Mouse (Mus musculus): Measurements from ENCODE around the gene Olfr469.
"Not testable (repeated sequence)": the region's sequence is repeated elsewhere in the genome, so short reads cannot be mapped to it uniquely, and the experiment has no call there.

Olfr469 gene

DNA sequence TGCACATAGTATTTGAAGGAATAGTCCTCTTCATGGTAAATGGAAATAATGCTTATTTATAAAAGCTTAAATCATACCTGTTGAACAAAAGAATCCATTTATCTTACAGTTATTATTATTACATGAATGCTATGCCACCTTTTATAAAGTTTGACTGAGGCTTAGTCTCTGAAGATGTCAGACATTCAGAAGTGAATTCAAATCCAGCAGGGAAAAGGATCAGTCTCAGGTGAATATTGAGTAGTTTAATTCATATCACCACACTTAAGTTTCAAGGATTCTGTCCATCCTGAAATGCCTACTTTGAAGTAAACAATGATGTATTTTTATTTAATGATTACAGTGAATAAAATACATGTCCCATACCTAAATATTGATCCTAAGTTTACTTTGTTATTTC lies at the start of gene Olfr469:
Gene Olfr469 (minus strand): TSS at position 101 of the 400 bp plus-strand sequence.
- in situ Hi-C loops (cut with MboI, MseI) = not testable (repeated sequence)

DNA sequence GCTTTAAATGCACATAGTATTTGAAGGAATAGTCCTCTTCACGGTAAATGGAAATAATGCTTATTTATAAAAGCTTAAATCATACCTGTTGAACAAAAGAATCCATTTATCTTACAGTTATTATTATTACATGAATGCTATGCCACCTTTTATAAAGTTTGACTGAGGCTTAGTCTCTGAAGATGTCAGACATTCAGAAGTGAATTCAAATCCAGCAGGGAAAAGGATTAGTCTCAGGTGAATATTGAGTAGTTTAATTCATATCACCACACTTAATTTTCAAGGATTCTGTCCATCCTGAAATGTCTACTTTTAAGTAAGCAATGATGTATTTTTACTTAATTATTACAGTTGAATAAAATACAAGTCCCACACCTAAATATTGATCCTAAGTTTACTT lies 22.0 kb upstream of the Olfr469 start, which contains the start of gene Olfr470:
Gene Olfr470 (minus strand): TSS at position 101 of the 400 bp plus-strand sequence.
- in situ Hi-C loops (cut with MboI, MseI) = not testable (repeated sequence)

DNA sequence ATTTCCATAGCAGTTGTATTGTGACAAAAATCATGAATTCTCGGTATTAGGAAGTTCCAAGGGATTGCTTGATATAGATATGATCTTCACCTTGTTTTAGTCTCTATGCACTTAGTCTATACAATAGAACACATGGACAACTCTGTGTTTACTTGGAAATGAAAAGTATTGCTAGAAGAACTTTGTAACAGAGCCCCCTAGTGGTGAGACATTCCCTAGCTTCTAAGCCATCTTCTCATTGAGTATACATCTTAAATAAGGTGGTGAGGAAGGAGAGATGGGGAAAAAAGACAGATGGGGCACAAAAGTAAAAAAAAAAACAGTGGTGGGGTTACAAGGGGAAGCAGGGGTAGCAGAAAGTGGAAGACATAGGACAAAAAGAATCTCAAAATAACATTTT lies 16.4 kb upstream of the Olfr469 start:
- in situ Hi-C loops (cut with MboI, MseI) = no loop called here

DNA sequence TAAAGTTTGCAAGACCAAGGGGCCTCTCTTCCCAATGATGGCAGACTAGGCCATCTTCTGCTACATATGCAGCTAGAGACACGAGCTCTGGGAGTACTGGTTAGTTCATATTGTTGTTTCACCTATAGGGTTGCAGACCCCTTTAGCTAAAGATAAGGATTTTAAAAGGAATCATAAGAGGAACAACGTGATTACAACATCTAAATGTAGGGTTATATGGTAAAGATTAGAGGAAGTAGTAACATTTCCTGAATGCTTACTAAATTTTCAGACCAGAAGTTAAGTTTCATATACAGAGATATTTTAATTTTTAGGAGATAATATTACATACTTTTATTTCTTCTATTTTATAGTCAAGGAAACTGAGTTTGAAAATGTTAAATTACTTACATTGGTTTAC lies 1.5 kb downstream of the Olfr469 start:
- in situ Hi-C loops (cut with MboI, MseI) = not testable (repeated sequence)

DNA sequence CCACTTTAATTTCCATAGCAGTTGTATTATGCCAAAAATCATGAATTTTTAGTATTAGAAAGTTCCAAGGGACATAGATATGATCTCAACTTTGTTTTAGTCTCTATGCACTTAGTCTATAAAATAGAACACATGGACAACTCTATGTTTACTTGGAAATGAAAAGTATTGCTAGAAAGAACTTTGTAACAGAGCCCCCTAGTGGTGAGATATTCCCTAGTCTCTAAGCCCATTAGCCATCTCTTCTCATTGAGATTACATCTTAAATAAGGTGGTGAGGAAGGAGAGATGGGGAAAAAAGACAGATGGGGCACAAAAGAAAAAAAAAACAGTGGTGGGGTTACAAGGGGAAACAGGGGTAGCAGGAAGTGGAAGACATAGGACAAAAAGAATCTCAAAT lies 5.9 kb downstream of the Olfr469 start:
- in situ Hi-C loops (cut with MboI, MseI) = no loop called here

DNA sequence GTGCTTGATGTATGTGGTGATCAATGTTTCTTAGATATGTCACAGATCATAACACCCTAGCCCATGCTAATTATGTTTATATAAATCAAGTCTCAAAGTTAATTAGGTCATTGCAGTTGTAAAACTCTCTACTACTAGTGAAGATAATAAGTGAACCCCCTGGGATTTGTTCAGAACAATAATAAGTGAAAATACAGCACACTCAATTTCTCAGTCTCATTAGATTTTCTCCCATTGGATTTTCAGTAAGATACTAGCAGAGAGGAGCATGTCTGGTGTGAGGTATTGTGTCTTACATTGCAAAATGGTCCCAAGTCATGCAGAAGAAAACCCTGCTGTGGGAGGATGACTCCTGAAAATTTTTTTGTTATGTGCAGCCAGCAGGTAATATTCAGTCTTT lies 13.4 kb downstream of the Olfr469 start, which contains the start of gene Olfr467:
Gene Olfr467 (plus strand): TSS at position 301 of the 400 bp plus-strand sequence.
- in situ Hi-C loops (cut with MboI, MseI) = no loop called here

DNA sequence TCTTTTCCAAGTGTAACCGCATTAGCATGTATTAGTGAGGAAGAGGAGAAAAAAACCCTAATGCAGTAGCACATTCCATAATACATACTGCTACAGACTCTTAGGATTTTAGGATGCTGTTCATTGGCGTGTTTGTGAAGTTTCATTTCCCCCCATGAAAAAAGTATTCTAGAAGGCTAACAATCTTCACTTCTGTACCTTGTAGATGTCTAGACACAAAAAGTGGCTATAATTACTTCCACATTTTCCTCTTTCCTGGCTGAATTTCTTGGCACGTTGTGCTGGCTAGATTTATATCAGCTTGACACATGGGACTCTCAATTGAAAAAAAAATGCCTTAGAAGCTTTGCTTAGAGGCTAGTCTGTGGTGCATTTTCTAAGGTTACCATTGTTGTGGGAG lies 23.2 kb downstream of the Olfr469 start:
- in situ Hi-C loops (cut with MboI, MseI) = no loop called here

DNA sequence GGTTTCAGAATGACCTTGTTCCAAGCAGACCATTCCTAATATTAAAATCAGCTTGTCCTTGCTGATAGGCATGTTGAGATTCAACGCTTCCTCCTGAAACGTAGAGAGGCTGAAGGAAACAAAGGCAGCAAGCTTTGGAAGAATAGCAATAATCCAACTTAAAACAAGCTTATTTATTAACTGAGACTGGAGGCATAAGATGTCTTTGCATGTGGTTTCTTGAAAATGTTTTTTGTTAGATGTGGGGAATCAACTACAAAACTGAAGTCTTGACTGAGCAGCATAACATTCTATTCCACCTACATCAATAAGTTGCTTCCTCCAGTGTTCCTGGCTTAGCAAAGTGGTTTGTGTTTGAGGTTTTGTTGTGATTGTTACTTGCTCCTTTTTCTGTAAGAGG lies 24.2 kb downstream of the Olfr469 start, which contains the start of gene Ovch2:
Gene Ovch2 (minus strand): TSS at position 101 of the 400 bp plus-strand sequence.
- in situ Hi-C loops (cut with MboI, MseI) = no loop called here

DNA sequence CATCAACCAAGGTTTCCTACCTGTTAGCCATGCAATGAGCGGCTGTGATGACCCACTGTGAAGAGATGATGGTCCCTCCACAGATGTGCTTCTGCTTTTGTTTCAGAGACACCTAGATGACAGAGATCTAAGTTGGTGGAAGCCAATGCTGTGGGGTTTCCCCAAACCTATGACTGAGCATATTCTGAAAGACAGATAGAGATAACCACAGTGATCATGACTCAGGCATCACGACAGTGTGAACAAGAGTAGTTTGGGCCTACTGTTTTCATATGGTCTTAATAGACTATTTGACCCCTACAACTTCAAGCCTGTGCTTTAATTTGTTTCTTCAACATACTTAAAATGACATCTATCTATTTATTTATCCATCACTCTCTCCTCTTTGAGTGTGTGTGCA lies 28.8 kb downstream of the Olfr469 start:
- in situ Hi-C loops (cut with MboI, MseI) = no loop called here

DNA sequence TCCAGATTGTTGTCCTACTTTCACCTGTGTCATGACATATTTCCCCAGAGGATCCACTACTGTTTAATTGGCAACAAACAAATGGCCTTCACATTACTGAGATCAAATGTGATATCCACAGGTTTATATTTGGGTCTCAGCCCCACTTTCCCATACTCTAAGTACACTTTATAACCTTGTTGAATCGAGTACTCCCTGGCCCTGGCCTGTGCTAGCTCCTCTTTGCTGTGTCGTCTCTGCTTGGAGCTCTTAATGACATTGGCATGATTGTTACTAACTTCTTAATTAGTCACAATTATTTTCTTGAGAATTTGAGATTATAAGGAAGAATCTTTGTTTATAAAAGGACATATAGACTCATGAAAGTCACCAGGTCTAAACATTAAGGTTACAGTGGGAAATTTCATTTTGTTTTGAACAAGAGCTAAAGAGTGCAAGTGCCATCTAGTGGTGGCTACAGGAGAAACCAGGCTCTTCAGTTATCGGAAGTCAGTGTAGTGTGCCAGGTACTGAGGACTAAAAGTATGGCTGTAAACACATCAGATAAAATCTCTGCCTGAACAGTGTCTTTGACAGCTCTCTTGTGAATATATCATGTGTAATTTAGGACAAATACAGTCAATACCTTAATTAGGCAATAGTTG lies 37.2 kb downstream of the Olfr469 start:
- in situ Hi-C loops (cut with MboI, MseI) = no loop called here

DNA sequence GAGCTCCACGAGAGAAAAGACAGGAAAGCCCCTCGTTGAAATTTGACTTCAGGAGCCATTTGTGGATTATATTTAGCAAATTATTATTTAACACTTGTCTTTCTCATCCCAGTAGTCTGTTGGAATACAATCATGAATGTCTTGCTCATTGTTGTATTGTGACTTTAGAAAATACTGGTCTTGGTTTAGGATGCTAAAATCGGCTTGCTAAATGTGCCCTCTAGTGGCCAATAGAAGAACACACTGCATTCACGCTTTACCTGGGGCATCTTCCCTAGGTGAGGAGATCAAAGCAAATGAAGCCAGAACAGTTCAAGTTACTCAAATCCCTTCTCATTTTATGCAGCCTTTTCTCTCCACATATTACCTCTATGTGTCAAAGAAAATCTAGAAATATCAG lies 45.7 kb downstream of the Olfr469 start:
- in situ Hi-C loops (cut with MboI, MseI) = no loop called here

DNA sequence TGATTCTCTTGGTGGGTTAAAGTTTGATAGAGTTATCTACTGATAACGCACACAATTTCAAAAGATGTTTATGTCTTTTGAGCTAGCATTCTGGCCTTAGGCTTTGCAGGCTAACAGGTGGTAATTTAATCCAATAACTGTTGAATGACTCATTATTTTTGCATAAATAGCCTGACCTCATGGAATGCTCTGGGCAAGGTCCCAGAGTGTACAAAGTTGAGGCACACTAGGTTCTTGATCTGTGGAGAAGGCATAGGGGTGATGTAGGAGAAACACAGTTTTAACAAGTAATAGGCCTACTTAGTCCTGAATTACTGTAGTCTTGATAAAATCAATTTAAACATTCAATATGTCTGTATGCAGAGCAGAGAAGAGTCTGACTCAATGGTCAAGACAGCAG lies 47.1 kb downstream of the Olfr469 start:
- in situ Hi-C loops (cut with MboI, MseI) = no loop called here

DNA sequence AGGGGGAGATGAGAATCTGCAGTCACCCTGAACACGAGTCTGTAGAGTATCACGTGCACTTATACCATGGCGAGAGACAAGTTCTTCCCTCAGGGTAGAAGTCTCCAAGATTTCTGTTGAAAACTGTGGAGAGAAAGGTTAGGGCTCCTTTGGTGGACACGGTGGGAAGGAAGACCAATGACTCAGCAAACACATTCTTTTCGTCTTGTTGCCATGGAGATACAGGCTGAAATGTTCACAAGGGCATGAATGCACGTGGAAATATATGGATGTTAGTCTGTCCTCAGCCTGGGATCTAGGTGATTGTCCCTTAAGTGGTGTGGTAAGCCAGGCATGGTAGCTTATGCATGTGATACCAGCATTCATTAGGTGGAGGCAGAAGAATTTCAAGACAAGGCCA lies 54.5 kb downstream of the Olfr469 start:
- in situ Hi-C loops (cut with MboI, MseI) = no loop called here
